Mouse (Mus musculus) myocyte (in vitro differentiated cells): ENCODE results near the gene Ptk7. TPM values are rescaled to one million over a fixed set of nuclear protein-coding genes. Genes with fewer than 3 reads are reported as not detected.

Experiments
- H3K27me3 ChIP-seq: one replicate; pipeline ENCODE4 v1.6.1; 2011; ENCODE audit not compliant: control insufficient read depth, insufficient read depth, insufficient read length
- H3K36me3 ChIP-seq: one replicate; pipeline ENCODE4 v1.6.1; 2011; ENCODE audit not compliant: control insufficient read depth, insufficient read depth
- H3K4me2 ChIP-seq: one replicate; pipeline ENCODE4 v1.6.1; 2011; ENCODE audit warnings: low read depth, control low read depth
- H3K4me3 ChIP-seq: one replicate; pipeline ENCODE4 v1.5.1; 2011; ENCODE audit warnings: mild to moderate bottlenecking, control low read depth, moderate library complexity
- H3K79me2 ChIP-seq: one replicate; pipeline ENCODE4 v1.6.1; 2011; ENCODE audit not compliant: control insufficient read depth, insufficient read depth
- H3ac ChIP-seq: one replicate; pipeline ENCODE4 v1.6.1; 2011; ENCODE audit not compliant: control insufficient read depth, insufficient read length
- CEBPB ChIP-seq: IDR thresholded peaks from 2 replicates; pipeline ENCODE4 v1.6.1; 2011; ENCODE audit warnings: mild to moderate bottlenecking, moderate library complexity; ENCODE audit not compliant: poor library complexity, insufficient read depth, severe bottlenecking
- E2F4 ChIP-seq: IDR thresholded peaks from one replicate; pipeline ENCODE4 v1.6.1; 2011; ENCODE audit warnings: mild to moderate bottlenecking, control low read depth, moderate library complexity; ENCODE audit not compliant: insufficient read depth
- MAX ChIP-seq: IDR thresholded peaks from one replicate; pipeline ENCODE4 v1.6.1; 2011; ENCODE audit warnings: low read depth, mild to moderate bottlenecking, control low read depth
- MYOD1 ChIP-seq, 3 experiments: IDR thresholded peaks; one replicate each; pipeline ENCODE4 v1.6.1; 2011; ENCODE audit warnings: control low read depth in 2 of 3, low read depth in 2 of 3, mild to moderate bottlenecking in 2 of 3, moderate library complexity in 1 of 3; ENCODE audit not compliant: insufficient read length in 2 of 3, control insufficient read depth in 1 of 3
- MYOG ChIP-seq, 3 experiments: IDR thresholded peaks; one replicate each; pipeline ENCODE4 v1.6.1; 2011; ENCODE audit warnings: control low read depth in 2 of 3, low read depth in 2 of 3, mild to moderate bottlenecking in 2 of 3; ENCODE audit not compliant: insufficient read length in 2 of 3, control insufficient read depth in 1 of 3, insufficient read depth in 1 of 3
- POLR2A ChIP-seq: IDR thresholded peaks from one replicate; pipeline ENCODE4 v1.6.1; 2011; ENCODE audit warnings: low read depth, mild to moderate bottlenecking, control low read depth, moderate library complexity; ENCODE audit not compliant: insufficient read length
- POLR2AphosphoS2 ChIP-seq: IDR thresholded peaks from one replicate; pipeline ENCODE4 v1.6.1; 2011; ENCODE audit warnings: low read depth, control low read depth; ENCODE audit not compliant: insufficient read length
- REST ChIP-seq: IDR thresholded peaks from one replicate; pipeline ENCODE4 v1.6.1; 2011; ENCODE audit warnings: mild to moderate bottlenecking, control low read depth, moderate library complexity; ENCODE audit not compliant: insufficient read depth, insufficient read length
- SRF ChIP-seq: IDR thresholded peaks from one replicate; pipeline ENCODE4 v1.6.1; 2011; ENCODE audit warnings: low read depth; ENCODE audit not compliant: control insufficient read depth, insufficient read length
- TCF12 ChIP-seq: IDR thresholded peaks from one replicate; pipeline ENCODE4 v1.6.1; 2011; ENCODE audit warnings: mild to moderate bottlenecking, control low read depth; ENCODE audit not compliant: poor library complexity, insufficient read depth, severe bottlenecking
- TCF3 ChIP-seq: IDR thresholded peaks from one replicate; pipeline ENCODE4 v1.6.1; 2011; ENCODE audit warnings: low read depth, control low read depth; ENCODE audit not compliant: insufficient read length
- USF1 ChIP-seq: IDR thresholded peaks from one replicate; pipeline ENCODE4 v1.6.1; 2011; ENCODE audit warnings: low read depth, mild to moderate bottlenecking, control low read depth, moderate library complexity
- polyA plus RNA-seq: library from polyadenylated mRNA; unstranded; fragments of >200 nt; fragmentation: generic; extraction: Trizol; gene quantifications from one replicate; pipeline ENCODE4 v1.2.1, GENCODE M21; 2012; ENCODE audit warnings: missing spikeins

Gene Ptk7
- polyA plus RNA-seq, 1 experiment: 15.6 TPM

GRCm38 (mm10) chr17:46644152-46644805, 15.0 kb upstream of the Ptk7 start:
- Histone ChIP-seq H3ac (no peak overlapping the region), H3K79me2 (peaks cover 12% of the 10 kb centered on the region), H3K4me2 (peak overlapping the region; percentile 98), H3K27me3 (no peaks in the 10 kb centered on the region), H3K4me3 (peak overlapping the region; percentile 78), H3K36me3 (peaks cover 9% of the 10 kb centered on the region)
- TF ChIP-seq TCF12: no peak
- no peak for TF ChIP-seq TCF3
- no peak for TF ChIP-seq SRF
- TF ChIP-seq POLR2A: no peak
- TF ChIP-seq CEBPB: no peak
- no peak for TF ChIP-seq REST
- TF ChIP-seq USF1: no peak
- no peak for TF ChIP-seq MAX
- TF ChIP-seq E2F4: no peak
- TF ChIP-seq POLR2AphosphoS2: no peak

- Histone ChIP-seq H3K36me3 (peaks cover 4% of the 10 kb centered on the region), H3K4me3 (no peak overlapping the region), H3ac (no peak overlapping the region), H3K4me2 (no peak overlapping the region), H3K27me3 (no peaks in the 10 kb centered on the region), H3K79me2 (peaks cover 8% of the 10 kb centered on the region)
- TF ChIP-seq REST: no peak
- no peak for TF ChIP-seq SRF
- no peak for TF ChIP-seq CEBPB
- no peak for TF ChIP-seq POLR2A
- TF ChIP-seq TCF3: no peak
- TF ChIP-seq E2F4: no peak
- TF ChIP-seq USF1: no peak
- TF ChIP-seq MAX: no peak
- no peak for TF ChIP-seq MYOG (IDR thresholded peaks at IDR 0.05; ENCODE audit: control insufficient read depth in 1 of 3, insufficient read depth in 1 of 3, insufficient read length in 2 of 3, low read depth in 2 of 3)
- no peak for TF ChIP-seq MYOD1 (IDR thresholded peaks at IDR 0.05; ENCODE audit: control insufficient read depth in 1 of 3, insufficient read length in 2 of 3, low read depth in 2 of 3)
- TF ChIP-seq TCF12: no peak
Measured at GRCm38 (mm10) chr17:46642060-46642459, 12.8 kb upstream of the Ptk7 start.

DNA sequence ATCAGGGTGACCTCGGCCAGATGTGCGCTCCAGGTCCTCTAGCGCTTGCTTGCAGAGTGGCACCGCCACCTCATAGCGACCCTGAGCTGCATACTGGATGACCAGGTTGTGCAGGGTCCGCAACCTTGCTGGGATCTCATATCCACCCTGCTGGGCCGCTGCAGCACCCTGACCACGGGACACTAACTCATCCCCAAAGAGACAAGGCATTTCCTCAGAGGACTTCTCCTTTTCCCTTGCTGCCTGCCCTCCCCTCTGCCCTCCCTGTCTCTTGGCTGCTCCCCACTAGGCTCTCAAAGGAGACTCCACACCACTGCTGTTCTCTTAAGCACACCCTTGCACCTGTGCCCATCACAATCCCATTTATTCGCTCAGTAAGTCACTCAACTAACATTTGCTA, 10.6 kb upstream of the Ptk7 start:
- Histone ChIP-seq H3K36me3 (peaks cover 4% of the 10 kb centered on the region), H3K79me2 (no peaks in the 10 kb centered on the region), H3ac (no peak overlapping the region), H3K4me3 (no peak overlapping the region), H3K27me3 (no peaks in the 10 kb centered on the region), H3K4me2 (no peak overlapping the region)
- no peak for TF ChIP-seq MYOG (IDR thresholded peaks at IDR 0.05; ENCODE audit: control insufficient read depth in 1 of 3, insufficient read depth in 1 of 3, insufficient read length in 2 of 3, low read depth in 2 of 3)
- TF ChIP-seq POLR2A: no peak
- TF ChIP-seq REST: no peak
- TF ChIP-seq MAX: no peak

DNA sequence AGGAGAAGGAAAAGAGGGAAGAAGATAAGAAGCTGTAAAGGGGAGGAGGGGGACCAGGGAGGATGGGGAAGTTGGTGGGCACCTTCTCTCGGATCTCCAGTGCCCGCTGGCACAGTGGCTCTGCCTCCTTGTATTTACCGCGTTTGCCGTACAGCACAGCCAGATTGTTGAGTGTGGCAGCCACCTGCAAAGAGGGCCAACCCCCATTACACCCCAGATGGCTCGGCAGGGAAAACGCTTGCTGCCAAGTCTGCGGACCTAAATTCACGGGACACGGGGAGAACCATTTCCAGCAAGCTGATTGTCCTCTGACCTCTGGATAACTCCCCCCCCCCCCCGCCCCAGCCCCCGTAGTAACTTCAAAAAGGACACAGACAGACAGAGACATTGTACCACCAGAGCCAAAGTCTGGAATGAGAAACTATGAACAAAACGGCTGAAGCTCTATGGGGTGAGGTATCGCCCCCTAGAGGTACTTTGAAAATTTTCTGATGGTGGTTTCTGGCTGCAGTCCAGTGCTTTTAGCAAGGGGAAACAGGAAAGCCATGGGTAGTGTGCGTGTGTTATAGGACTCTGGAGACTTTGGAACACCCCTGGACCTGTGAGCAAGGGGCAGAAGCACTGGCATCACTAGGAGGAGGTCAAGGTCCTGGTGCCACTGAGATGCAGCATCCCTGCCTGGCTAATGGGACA, 7.7 kb upstream of the Ptk7 start:
- TF ChIP-seq SRF (no peak), MAX (no peak), REST (no peak), MYOG (IDR thresholded peaks at IDR 0.05; ENCODE audit: control insufficient read depth in 1 of 3, insufficient read depth in 1 of 3, insufficient read length in 2 of 3, low read depth in 2 of 3) (no peak), POLR2A (no peak), CEBPB (no peak), TCF3 (no peak), TCF12 (no peak), E2F4 (no peak), POLR2AphosphoS2 (no peak), MYOD1 (IDR thresholded peaks at IDR 0.05; ENCODE audit: control insufficient read depth in 1 of 3, insufficient read length in 2 of 3, low read depth in 2 of 3) (no peak), USF1 (no peak)
- Histone ChIP-seq H3K4me3 (no peak overlapping the region), H3K27me3 (no peaks in the 10 kb centered on the region), H3K36me3 (peaks cover 7% of the 10 kb centered on the region), H3ac (no peak overlapping the region), H3K4me2 (peak overlapping the region; percentile 3), H3K79me2 (no peaks in the 10 kb centered on the region)
